Mouse (Mus musculus) limb, embryonic 14.5 days (tissue): Measurements from ENCODE around the gene Smim12. TPM values are rescaled to one million over a fixed set of nuclear protein-coding genes. Genes with fewer than 3 reads are reported as not detected.

Source experiments
- ATAC-seq: fragments of 200-750 bp; cut with Nextera tagmentation; 2 replicates; pipeline ENCODE4 v1.8.0; 2017; ENCODE audit warnings: low read depth, moderate number of reproducible peaks, moderate TSS enrichment; ENCODE audit not compliant: low FRiP score
- DNase-seq: peaks from one replicate; pipeline ENCODE4 v3.0.0-alpha.2; 2015; ENCODE audit warnings: low spot score
- H3K27ac ChIP-seq: fragments of 300-500 bp; sonication (generic); replicated peaks from 2 replicates; pipeline ENCODE4 v1.5.1; 2014; ENCODE audit warnings: low read depth, mild to moderate bottlenecking, low read length, moderate library complexity, mixed read lengths
- H3K27me3 ChIP-seq: fragments of 300-500 bp; sonication (generic); 2 replicates; pipeline ENCODE4 v1.6.1; 2014; ENCODE audit warnings: low read length, mixed read lengths; ENCODE audit not compliant: control insufficient read depth, insufficient read depth
- H3K36me3 ChIP-seq: fragments of 300-500 bp; sonication (generic); 2 replicates; pipeline ENCODE4 v1.6.1; 2014; ENCODE audit warnings: mild to moderate bottlenecking, low read length, moderate library complexity, mixed read lengths; ENCODE audit not compliant: control insufficient read depth, insufficient read depth
- H3K4me1 ChIP-seq: fragments of 300-500 bp; sonication (generic); 2 replicates; pipeline ENCODE4 v1.6.1; 2014; ENCODE audit warnings: antibody characterized with exemption, low read length, mixed read lengths; ENCODE audit not compliant: control insufficient read depth, insufficient read depth
- H3K4me2 ChIP-seq: fragments of 300-500 bp; sonication (generic); replicated peaks from 2 replicates; pipeline ENCODE4 v1.6.1; 2014; ENCODE audit warnings: low read depth, mild to moderate bottlenecking, low read length, moderate library complexity; ENCODE audit not compliant: severe bottlenecking
- H3K4me3 ChIP-seq: fragments of 300-500 bp; sonication (generic); replicated peaks from 2 replicates; pipeline ENCODE4 v1.5.1; 2014; ENCODE audit warnings: low read length
- H3K9ac ChIP-seq: fragments of 300-500 bp; sonication (generic); 2 replicates; pipeline ENCODE4 v1.6.1; 2014; ENCODE audit warnings: mild to moderate bottlenecking, low read depth, low read length, moderate library complexity; ENCODE audit not compliant: severe bottlenecking
- H3K9me3 ChIP-seq: fragments of 300-500 bp; sonication (generic); 2 replicates; pipeline ENCODE4 v1.6.1; 2016; ENCODE audit warnings: low read length; ENCODE audit not compliant: control insufficient read depth
- POLR2A ChIP-seq: fragments of 200-500 bp; IDR thresholded peaks from 2 replicates; pipeline ENCODE4 v1.8.0; 2012; ENCODE audit warnings: inconsistent platforms, mild to moderate bottlenecking, moderate library complexity, borderline replicate concordance; ENCODE audit not compliant: insufficient read depth, insufficient read length; ENCODE audit errors: extremely low read depth
- WGBS: fragments of 180-500 bp; shearing (Covaris S2); extraction: QIAGEN DNeasy Blood & Tissue Kit; methylation state at CpG from one replicate; pipeline ENCODE4 v1.1.7; 2014; 5-methylcytosine and 5-hydroxymethylcytosine counted together
- polyA plus RNA-seq, 2 experiments: library from polyadenylated mRNA; depleted of rRNA in 1 of 2; stranded (reverse) in 1 of 2; unstranded in 1 of 2; fragments of >200 nt; fragmentation: Nextera tagmentation in 1 of 2; extraction: Ambion mirVana in 1 of 2; gene quantifications; 2 replicates each; pipeline versions ENCODE4 v1.2.1 to v1.2.3; 2012 to 2014

Smim12 gene
- polyA plus RNA-seq, 2 experiments = 31.7 to 53.3 TPM

- WGBS = 4% methylated on average over 5 of the region's 5 CpGs
- H3K9ac ChIP-seq = no peak overlapping the region
- no peak overlapping the region for H3K4me3 ChIP-seq
- ATAC-seq = peak; percentile 80; the same call in 1 of the 2 replicates
- H3K9me3 ChIP-seq = no peaks in the 10 kb centered on the region
- H3K36me3 ChIP-seq = peaks cover 28% of the 10 kb centered on the region
- no peak overlapping the region for H3K27ac ChIP-seq
- peak; percentile 90 for DNase-seq
- no peak for TF ChIP-seq POLR2A
- H3K27me3 ChIP-seq = no peaks in the 10 kb centered on the region
- H3K4me2 ChIP-seq = no peak overlapping the region
- no peaks in the 10 kb centered on the region; the same call in 1 of the 2 replicates for H3K4me1 ChIP-seq
These were observed 6.2 kb downstream of the Smim12 start for GRCm38 (mm10) chr4:127249701-127250349.

DNA sequence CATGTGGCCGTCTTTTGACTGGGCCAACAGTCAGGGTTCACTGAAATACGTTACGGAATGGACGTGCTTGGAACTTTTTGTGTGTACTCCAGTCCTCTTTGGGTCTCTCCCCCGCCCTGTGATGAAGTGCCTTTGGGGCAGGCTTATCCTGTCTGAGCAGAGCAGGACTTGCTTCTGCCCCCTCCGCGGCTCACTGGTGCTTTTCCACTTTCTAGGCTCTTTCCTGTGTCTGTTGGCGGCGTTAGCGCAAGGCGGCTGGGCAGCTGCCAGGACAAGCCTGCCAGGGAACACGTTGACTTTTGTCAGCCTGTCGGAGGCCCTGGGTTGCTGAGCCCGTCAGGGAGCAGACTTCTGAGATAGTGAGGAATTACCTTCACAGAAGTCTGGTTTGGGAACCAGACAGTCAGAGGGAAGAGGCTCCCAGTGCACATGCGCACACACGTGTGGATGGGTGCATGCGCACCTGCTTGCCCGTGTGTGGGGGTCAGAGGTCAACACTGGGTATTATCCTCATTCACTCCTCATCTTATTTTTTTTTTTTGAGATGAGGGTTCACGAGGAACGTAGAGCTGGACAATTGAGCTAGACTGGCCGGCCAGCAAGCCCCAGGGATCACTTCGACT is 8.5 kb downstream of the Smim12 start:
- Histone ChIP-seq H3K27me3 (no peaks in the 10 kb centered on the region), H3K36me3 (peaks cover 20% of the 10 kb centered on the region), H3K9ac (no peak overlapping the region), H3K9me3 (no peaks in the 10 kb centered on the region), H3K4me2 (no peak overlapping the region), H3K4me1 (no peaks in the 10 kb centered on the region), H3K4me3 (no peak overlapping the region), H3K27ac (no peak overlapping the region)
- DNase-seq (no peak), ATAC-seq (no peak)
- WGBS = 52% methylated on average over 22 of the region's 22 CpGs
- no peak for TF ChIP-seq POLR2A

GRCm38 (mm10) chr4:127256739-127257138 is 13.2 kb downstream of the Smim12 start:
- no peaks in the 10 kb centered on the region for H3K36me3 ChIP-seq
- ATAC-seq (no peak), DNase-seq (no peak)
- H3K27ac ChIP-seq = no peak overlapping the region
- no peak for TF ChIP-seq POLR2A
- H3K27me3 ChIP-seq = no peaks in the 10 kb centered on the region
- no peak overlapping the region for H3K4me3 ChIP-seq
- H3K9ac ChIP-seq = no peak overlapping the region
- WGBS = 47% methylated on average over 5 of the region's 5 CpGs
- H3K4me2 ChIP-seq = no peak overlapping the region
- no peaks in the 10 kb centered on the region for H3K4me1 ChIP-seq
- no peaks in the 10 kb centered on the region for H3K9me3 ChIP-seq

- no peaks in the 10 kb centered on the region for H3K27me3 ChIP-seq
- DNase-seq (no peak), ATAC-seq (no peak)
- no peak overlapping the region for H3K27ac ChIP-seq
- H3K9me3 ChIP-seq = no peaks in the 10 kb centered on the region
- no peaks in the 10 kb centered on the region for H3K36me3 ChIP-seq
- 56% methylated on average over 12 of the region's 12 CpGs for WGBS
- H3K4me3 ChIP-seq = no peak overlapping the region
- no peaks in the 10 kb centered on the region for H3K4me1 ChIP-seq
- H3K4me2 ChIP-seq = no peak overlapping the region
- no peak overlapping the region for H3K9ac ChIP-seq
- TF ChIP-seq POLR2A = no peak
These were observed 14.8 kb downstream of the Smim12 start for GRCm38 (mm10) chr4:127258186-127258897.

DNA sequence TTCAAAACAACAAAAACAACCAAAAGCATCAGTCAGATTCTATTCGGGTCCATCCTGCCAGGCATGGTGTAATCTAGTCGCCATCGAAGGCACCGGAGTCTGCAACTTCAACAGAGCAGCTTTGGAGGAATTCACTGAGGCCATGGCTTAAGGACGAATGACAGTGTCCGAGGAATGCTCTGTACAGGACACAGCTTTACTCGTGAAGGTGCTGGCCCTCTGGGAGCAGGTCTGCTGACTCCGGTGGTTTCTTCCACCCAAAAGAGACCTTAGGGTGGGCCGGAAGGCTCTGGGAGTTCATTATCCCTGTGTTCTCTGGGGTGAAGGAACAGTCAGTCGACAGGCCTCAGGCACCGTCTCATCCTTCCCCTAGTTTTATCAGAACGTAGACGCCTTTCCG is 18.0 kb downstream of the Smim12 start:
- Histone ChIP-seq H3K4me3 (no peak overlapping the region), H3K27me3 (no peaks in the 10 kb centered on the region), H3K27ac (no peak overlapping the region), H3K4me2 (no peak overlapping the region), H3K36me3 (no peaks in the 10 kb centered on the region), H3K9me3 (no peaks in the 10 kb centered on the region), H3K9ac (no peak overlapping the region), H3K4me1 (no peaks in the 10 kb centered on the region)
- no peak for TF ChIP-seq POLR2A
- WGBS = 92% methylated on average over 14 of the region's 14 CpGs
- ATAC-seq (no peak), DNase-seq (no peak)
